ENCODE assay signal across 18 mouse cellular contexts in genomic region chr15:3231004-3231403, GRCm38 (mm10). TPM values are rescaled to one million over a fixed set of nuclear protein-coding genes. Genes with fewer than 3 reads are reported as not detected.
DNase-seq lines count a peak whose midpoint lies in the region; ATAC-seq and TF ChIP-seq lines count a peak whose summit lies in the region.
"Had no signal": no experiment of that assay in that cellular context is flagged by ENCODE, and none has a peak within 500 bp of the region (broad histone marks: within the 10 kb centered on the region; RNA-seq: fewer than 3 reads in every experiment).

No protein-coding gene starts in this region.

- H3K36me3 ChIP-seq in liver, adult 2 months (ENCODE audit: control insufficient read depth, insufficient read depth, low read length), result no peaks in the 10 kb centered on the region
- H3K36me3 ChIP-seq in liver, embryonic 11.5 days (ENCODE audit: control insufficient read depth, insufficient read depth, low read length), result no peaks in the 10 kb centered on the region
- H3K36me3 ChIP-seq in liver, postnatal 0 days (replicated peaks; ENCODE audit: insufficient read depth, low read length), result no peaks in the 10 kb centered on the region
- H3K36me3 ChIP-seq: embryonic facial prominence, embryonic 13.5 days; forebrain, embryonic 12.5 days; heart, embryonic 12.5 days; hindbrain, embryonic 12.5 days had no signal

- DNase-seq in liver, adult 2 months (ENCODE audit: extremely low read depth, low read depth, low spot score), result peak; percentile 85
- DNase-seq in liver, embryonic 11.5 days (ENCODE audit: low spot score), result no peak
- DNase-seq in liver, postnatal 0 days, result peak; percentile 17
- DNase-seq in testis, postnatal 14 days (ENCODE audit: low spot score), result no peak
- no peak for DNase-seq in ovary, postnatal 10 days (ENCODE audit: low spot score)
- DNase-seq: adrenal gland, adult 2 months; adrenal gland, postnatal 25 days; cerebellum, adult 18-20 months; cerebellum, adult 9-11 months; cerebellum, postnatal 36 days; gastrocnemius, postnatal 10 days; heart, postnatal 36 days had no signal

- peak overlapping the region; percentile 98 for H3K27ac ChIP-seq in liver, adult 2 months (replicated peaks; ENCODE audit: insufficient read depth, low read depth, low read length)
- H3K27ac ChIP-seq in liver, embryonic 11.5 days (ENCODE audit: low read depth, low read length), result no peak overlapping the region
- H3K27ac ChIP-seq in liver, postnatal 0 days (ENCODE audit: low read depth), result peak overlapping the region; percentile 97
- H3K27ac ChIP-seq: embryonic facial prominence, embryonic 13.5 days; forebrain, embryonic 12.5 days; hindbrain, embryonic 12.5 days had no signal

- no peaks in the 10 kb centered on the region for H3K27me3 ChIP-seq in liver, adult 2 months (ENCODE audit: control insufficient read depth, insufficient read depth, low read length)
- no peaks in the 10 kb centered on the region for H3K27me3 ChIP-seq in liver, embryonic 11.5 days (replicated peaks; ENCODE audit: control insufficient read depth, insufficient read depth, low read length)
- no peaks in the 10 kb centered on the region for H3K27me3 ChIP-seq in liver, postnatal 0 days (ENCODE audit: insufficient read depth, low read length)
- H3K27me3 ChIP-seq: embryonic facial prominence, embryonic 13.5 days; forebrain, embryonic 12.5 days; heart, embryonic 12.5 days; hindbrain, embryonic 12.5 days had no signal

- H3K4me3 ChIP-seq in liver, adult 2 months (ENCODE audit: insufficient read depth, low read depth, low read length), result no peak overlapping the region
- H3K4me3 ChIP-seq in liver, embryonic 11.5 days (ENCODE audit: low read depth, low read length), result no peak overlapping the region
- H3K4me3 ChIP-seq in liver, postnatal 0 days (ENCODE audit: low read depth, low read length), result no peak overlapping the region
- H3K4me3 ChIP-seq: embryonic facial prominence, embryonic 13.5 days; forebrain, embryonic 12.5 days; heart, embryonic 12.5 days; hindbrain, embryonic 12.5 days had no signal

- peak overlapping the region; percentile 43 for H3K9ac ChIP-seq in liver, adult 2 months (ENCODE audit: low read depth, low read length)
- H3K9ac ChIP-seq in liver, embryonic 11.5 days (ENCODE audit: low read depth, low read length), result no peak overlapping the region
- peak overlapping the region; percentile 16; the same call in 1 of the 2 replicates for H3K9ac ChIP-seq in liver, postnatal 0 days (replicated peaks)
- H3K9ac ChIP-seq: embryonic facial prominence, embryonic 13.5 days; forebrain, embryonic 12.5 days; heart, embryonic 12.5 days; hindbrain, embryonic 12.5 days had no signal

- TF ChIP-seq POLR2A in liver, adult 2 months (IDR thresholded peaks at IDR 0.05; ENCODE audit: extremely low read depth, insufficient read depth, low read length), result no peak

- WGBS in liver, adult 2 months, result 29% methylated on average over 4 of the region's 4 CpGs
- 80% methylated on average over 4 of the region's 4 CpGs for WGBS in liver, embryonic 11.5 days
- WGBS in liver, postnatal 0 days (ENCODE audit: insufficient replicate concordance), result 46% methylated on average over 4 of the region's 4 CpGs

- peaks cover 62% of the 10 kb centered on the region for H3K4me1 ChIP-seq in liver, adult 2 months (ENCODE audit: control insufficient read depth, insufficient read depth, low read length)
- H3K4me1 ChIP-seq in liver, embryonic 11.5 days (replicated peaks; ENCODE audit: control insufficient read depth, insufficient read depth, low read length), result no peaks in the 10 kb centered on the region
- peaks cover 60% of the 10 kb centered on the region for H3K4me1 ChIP-seq in liver, postnatal 0 days (ENCODE audit: insufficient read depth)
- H3K4me1 ChIP-seq: forebrain, embryonic 12.5 days had no signal

- TF ChIP-seq CTCF in liver, adult 2 months (IDR thresholded peaks at IDR 0.05; ENCODE audit: low read depth, low read length), result no peak
- no peak for TF ChIP-seq CTCF in liver, postnatal 0 days (IDR thresholded peaks at IDR 0.05; ENCODE audit: low read depth)

- no peaks in the 10 kb centered on the region for H3K79me2 ChIP-seq in liver, adult 2 months (ENCODE audit: control insufficient read depth, insufficient read depth, low read length)

- ATAC-seq in liver, embryonic 11.5 days (replicated peaks; ENCODE audit: low FRiP score), result no peak
- ATAC-seq in granulocyte monocyte progenitor cell, adult 5-6 weeks (replicated peaks; ENCODE audit: poor library complexity, severe bottlenecking), result peak; percentile 65
- ATAC-seq in liver, postnatal 0 days, result peak; percentile 65
- ATAC-seq: forebrain, embryonic 16.5 days had no signal

- no peaks in the 10 kb centered on the region for H3K9me3 ChIP-seq in liver, embryonic 11.5 days (ENCODE audit: control insufficient read depth, low read length)
- no peaks in the 10 kb centered on the region for H3K9me3 ChIP-seq in liver, postnatal 0 days (ENCODE audit: low read length)
- H3K9me3 ChIP-seq: embryonic facial prominence, embryonic 13.5 days; forebrain, embryonic 12.5 days; heart, embryonic 12.5 days; hindbrain, embryonic 12.5 days had no signal

- peak; percentile 14; the same call in 1 of the 2 replicates for TF ChIP-seq EP300 in liver, postnatal 0 days (IDR thresholded peaks at IDR 0.05; ENCODE audit: low read depth)

- H3K4me2 ChIP-seq in liver, embryonic 11.5 days, result no peak overlapping the region
- no peak overlapping the region for H3K4me2 ChIP-seq in liver, postnatal 0 days (ENCODE audit: low read depth, low read length)
- H3K4me2 ChIP-seq: embryonic facial prominence, embryonic 13.5 days; forebrain, embryonic 12.5 days; heart, embryonic 12.5 days; hindbrain, embryonic 12.5 days had no signal

RNA-seq across cellular contexts. Expression of gene Selenop, which starts 37.3 kb away (rescaled TPM):
- 6,785 and 8,531 TPM in 2 replicates for total RNA-seq in liver, adult 2 months (2014; rRNA removed)
- polyA plus RNA-seq in liver, adult 2 months (2012; rRNA removed), result 1,988 and 2,372 TPM in 2 replicates
- 268 and 281 TPM in 2 replicates for polyA plus RNA-seq in liver, embryonic 11.5 days (2014; fragmentation: Nextera tagmentation; extraction: Ambion mirVana)
- 90.6 and 91.2 TPM in 2 replicates for total RNA-seq in granulocyte monocyte progenitor cell, adult 5-6 weeks (2014; fragmentation: Nextera tagmentation)
- 38.1 and 66.0 TPM in 2 replicates for total RNA-seq in granulocyte monocyte progenitor cell, adult 5-6 weeks (2017)
- polyA plus RNA-seq in liver, postnatal 0 days (2015; fragmentation: Nextera tagmentation; extraction: Ambion mirVana), result 4,176 and 4,221 TPM in 2 replicates

Comparison
In these comparisons a context has a peak if more than half of its experiments do, and no peak if none do; other contexts are left out.
1. DNase-seq: peak in liver, adult 2 months (single experiment) and liver, postnatal 0 days (single experiment); none in liver, embryonic 11.5 days (single experiment), testis, postnatal 14 days (single experiment) and ovary, postnatal 10 days (single experiment).